Mouse (Mus musculus) olfactory bulb, adult 2 months (tissue): ENCODE results near the gene Fndc4. TPM values are rescaled to one million over a fixed set of nuclear protein-coding genes. Genes with fewer than 3 reads are reported as not detected.

Source experiments
- H3K27ac ChIP-seq: fragments of 200-500 bp; 2 replicates; pipeline ENCODE4 v1.5.1; 2012; ENCODE audit warnings: low read depth, low read length; ENCODE audit not compliant: insufficient read depth
- H3K4me1 ChIP-seq: fragments of 200-500 bp; 2 replicates; pipeline ENCODE4 v1.6.1; 2012; ENCODE audit warnings: low read length; ENCODE audit not compliant: control insufficient read depth, insufficient read depth
- H3K4me3 ChIP-seq: fragments of 200-500 bp; 2 replicates; pipeline ENCODE4 v1.5.1; 2012; ENCODE audit warnings: mild to moderate bottlenecking, low read depth, low read length, moderate library complexity; ENCODE audit not compliant: insufficient read depth
- CTCF ChIP-seq: fragments of 200-500 bp; IDR thresholded peaks from 2 replicates; pipeline ENCODE4 v1.5.1; 2012; ENCODE audit warnings: low read depth, mild to moderate bottlenecking, low read length, moderate library complexity; ENCODE audit not compliant: insufficient read depth
- POLR2A ChIP-seq: fragments of 200-500 bp; IDR thresholded peaks from 2 replicates; pipeline ENCODE4 v1.6.1; 2012; ENCODE audit warnings: mild to moderate bottlenecking, low read depth, low read length, moderate library complexity; ENCODE audit not compliant: insufficient read depth
- WGBS: fragments of 180-500 bp; shearing (Covaris S2); methylation state at CpG from one replicate; pipeline ENCODE4 v1.1.7; 2018; 5-methylcytosine and 5-hydroxymethylcytosine counted together
- polyA plus RNA-seq: library from polyadenylated mRNA; stranded (reverse); fragments of >200 nt; gene quantifications from 2 replicates; pipeline ENCODE4 v1.2.4, GENCODE M21; 2012; ENCODE audit warnings: low replicate concordance; ENCODE audit not compliant: missing spikeins, insufficient read depth, insufficient read length

Fndc4 gene
- polyA plus RNA-seq, 1 experiment, result not detected

GRCm38 (mm10) chr5:31273018-31273417 lies 22.9 kb downstream of the Fndc4 start:
- no peaks in the 10 kb centered on the region for H3K4me1 ChIP-seq
- no peak overlapping the region for H3K4me3 ChIP-seq
- TF ChIP-seq POLR2A (no peak), CTCF (no peak)
- WGBS, result 91% methylated on average over 6 of the region's 6 CpGs
- no peak overlapping the region for H3K27ac ChIP-seq

DNA sequence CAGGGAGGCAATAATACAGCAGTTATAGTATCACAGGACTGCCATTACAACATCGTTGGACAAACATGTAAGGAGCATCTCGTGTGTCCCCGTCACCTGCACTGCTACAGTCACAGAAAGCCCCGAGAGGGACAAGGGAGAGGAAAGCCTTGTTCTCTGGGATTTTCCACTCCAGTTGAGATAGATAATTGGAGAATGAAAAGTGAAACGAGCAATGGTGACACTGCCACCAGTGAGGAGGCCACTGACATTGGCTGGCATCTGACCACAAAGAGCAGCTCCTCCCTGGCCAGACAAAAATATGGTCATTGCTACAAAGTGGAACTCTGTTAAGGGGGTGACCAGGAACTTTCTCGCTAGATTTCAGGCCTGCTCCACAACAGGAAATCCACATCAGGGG lies 28.2 kb downstream of the Fndc4 start:
- Histone ChIP-seq H3K27ac (no peak overlapping the region), H3K4me3 (no peak overlapping the region), H3K4me1 (no peaks in the 10 kb centered on the region)
- TF ChIP-seq POLR2A (no peak), CTCF (no peak)
- 50% methylated on average over 6 of the region's 6 CpGs for WGBS

DNA sequence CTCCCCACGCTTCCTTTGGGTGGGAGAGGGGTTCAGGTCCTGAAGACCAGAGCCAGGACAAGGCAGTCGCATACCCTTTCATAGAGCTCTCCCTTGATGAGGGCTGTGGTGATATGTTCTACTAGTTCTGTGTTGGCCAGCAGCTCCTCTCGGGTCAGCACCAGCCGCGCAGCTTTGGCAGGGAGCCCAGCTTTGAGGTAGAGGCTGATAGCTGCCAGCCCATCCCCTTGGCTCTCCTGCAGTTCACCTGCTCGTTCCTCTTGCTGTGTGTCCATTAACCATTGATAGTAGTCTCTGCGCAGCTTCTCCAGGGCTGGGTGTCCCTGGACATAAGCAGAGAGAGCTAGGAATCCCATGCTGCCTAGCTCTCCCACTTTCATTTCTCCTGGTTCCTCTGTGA lies 29.8 kb downstream of the Fndc4 start:
- no peak overlapping the region for H3K27ac ChIP-seq
- H3K4me3 ChIP-seq, result no peak overlapping the region
- no peaks in the 10 kb centered on the region for H3K4me1 ChIP-seq
- 74% methylated on average over 7 of the region's 7 CpGs for WGBS
- TF ChIP-seq POLR2A (no peak), CTCF (no peak)

DNA sequence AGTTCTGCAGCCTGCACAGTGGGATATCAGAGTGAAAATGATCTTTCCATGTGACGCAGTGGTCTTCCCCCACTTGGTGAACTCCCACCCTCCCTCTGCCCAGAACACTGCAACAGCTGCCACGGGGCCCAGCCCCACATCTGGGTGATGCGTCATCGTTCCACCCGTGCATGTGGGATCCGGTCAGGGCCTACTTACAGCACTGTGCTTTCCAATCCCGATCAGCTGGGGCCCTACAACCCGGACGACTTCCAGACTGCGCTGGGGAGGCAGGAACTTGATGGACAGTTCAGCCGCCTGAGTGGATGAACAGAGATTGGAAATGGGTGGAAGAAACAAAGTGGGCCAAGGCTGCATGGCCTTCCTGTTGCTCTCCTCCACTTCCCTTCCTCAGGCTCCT lies 38.3 kb downstream of the Fndc4 start:
- 87% methylated on average over 11 of the region's 11 CpGs for whole genome bisulfite sequencing
- no peaks in the 10 kb centered on the region for H3K4me1 ChIP-seq
- no peak overlapping the region for H3K27ac ChIP-seq
- no peak overlapping the region for H3K4me3 ChIP-seq
- no peak for TF ChIP-seq POLR2A
- no peak for TF ChIP-seq CTCF

DNA sequence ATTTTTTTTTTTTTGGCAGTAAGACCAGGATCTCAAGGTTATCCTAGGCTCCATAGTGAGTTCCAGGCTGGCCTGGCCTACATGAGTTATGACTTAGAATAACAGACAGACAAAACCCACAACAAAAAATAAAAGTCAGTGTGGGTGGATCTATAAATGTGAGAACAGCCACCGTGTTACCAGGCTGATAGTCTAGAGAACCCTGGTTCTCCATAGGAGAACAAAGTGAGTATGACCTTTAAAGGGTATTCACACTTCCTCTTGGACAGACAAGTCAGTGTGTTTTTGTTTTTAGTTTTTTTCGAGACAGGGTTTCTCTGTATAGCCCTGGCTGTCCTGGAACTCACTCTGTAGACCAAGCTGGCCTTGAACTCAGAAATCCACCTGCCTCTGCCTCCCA lies 39.9 kb downstream of the Fndc4 start:
- TF ChIP-seq CTCF, result no peak
- TF ChIP-seq POLR2A, result no peak
- Histone ChIP-seq H3K4me3 (no peak overlapping the region), H3K4me1 (peaks cover 6% of the 10 kb centered on the region; the same call in 1 of the 2 replicates), H3K27ac (no peak overlapping the region)
- WGBS, result 39% methylated on average over 2 of the region's 2 CpGs

- 98% methylated on average over 2 of the region's 2 CpGs for WGBS
- Histone ChIP-seq H3K27ac (no peak overlapping the region), H3K4me1 (peaks cover 6% of the 10 kb centered on the region; the same call in 1 of the 2 replicates), H3K4me3 (no peak overlapping the region)
- TF ChIP-seq CTCF (no peak), POLR2A (no peak)
Measured at GRCm38 (mm10) chr5:31255381-31255780, 40.5 kb downstream of the Fndc4 start.

DNA sequence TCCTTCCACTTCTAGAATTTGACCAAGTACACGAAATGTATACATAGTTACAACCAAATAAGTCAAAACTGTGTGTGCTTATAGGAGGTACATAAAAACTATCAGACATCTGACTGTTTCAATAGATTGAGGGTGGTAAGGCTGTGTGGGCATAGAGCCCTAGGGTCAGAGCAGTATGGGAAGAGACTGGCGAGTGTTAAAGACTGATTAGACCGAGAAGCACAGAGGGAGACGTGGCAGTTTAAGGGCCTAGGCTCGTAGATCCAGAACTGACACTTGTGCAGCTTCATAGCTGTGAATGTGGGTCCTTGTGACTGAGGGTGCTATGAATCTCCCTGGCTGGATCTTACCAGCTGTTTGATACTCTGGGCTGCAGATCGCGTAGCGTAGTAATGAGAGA lies 41.0 kb downstream of the Fndc4 start:
- no peak for TF ChIP-seq CTCF
- TF ChIP-seq POLR2A, result no peak
- peaks cover 6% of the 10 kb centered on the region; the same call in 1 of the 2 replicates for H3K4me1 ChIP-seq
- WGBS, result 85% methylated on average over 8 of the region's 8 CpGs
- no peak overlapping the region for H3K4me3 ChIP-seq
- no peak overlapping the region for H3K27ac ChIP-seq

DNA sequence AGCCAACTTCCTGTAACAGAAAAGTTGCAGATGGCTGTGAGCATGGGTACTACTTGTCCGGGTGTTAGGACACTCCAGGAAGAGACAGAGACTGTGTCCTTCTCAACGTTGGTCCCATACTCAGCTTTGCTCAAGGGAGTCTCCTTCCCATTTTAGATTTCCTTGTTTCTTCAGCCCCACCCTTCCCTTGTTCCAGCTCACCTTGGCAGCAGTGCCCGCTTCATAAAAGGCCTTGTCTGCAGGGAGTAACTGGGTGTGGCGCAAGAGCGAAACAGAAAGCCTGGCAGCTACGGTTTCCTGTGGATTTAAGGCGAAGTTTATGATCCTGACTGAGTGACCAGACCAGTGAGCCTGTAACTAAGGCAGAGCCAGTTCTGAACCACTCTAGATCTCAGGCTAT lies 41.4 kb downstream of the Fndc4 start:
- TF ChIP-seq CTCF, result no peak
- no peak for TF ChIP-seq POLR2A
- 85% methylated on average over 7 of the region's 7 CpGs for WGBS
- peaks cover 6% of the 10 kb centered on the region; the same call in 1 of the 2 replicates for H3K4me1 ChIP-seq
- no peak overlapping the region for H3K4me3 ChIP-seq
- H3K27ac ChIP-seq, result no peak overlapping the region

- no peak overlapping the region for H3K4me3 ChIP-seq
- TF ChIP-seq CTCF, result no peak
- TF ChIP-seq POLR2A, result no peak
- no peak overlapping the region for H3K27ac ChIP-seq
- H3K4me1 ChIP-seq, result peaks cover 6% of the 10 kb centered on the region; the same call in 1 of the 2 replicates
- 90% methylated on average over 8 of the region's 8 CpGs for WGBS
Measured at GRCm38 (mm10) chr5:31253806-31254205, 42.1 kb downstream of the Fndc4 start.
